Mouse (Mus musculus): ENCODE data around the gene Klhdc3. TPM values are rescaled to one million over a fixed set of nuclear protein-coding genes. Genes with fewer than 3 reads are reported as not detected.

Klhdc3 gene
- polyA plus RNA-seq, 1 experiment, result 169 TPM

DNA sequence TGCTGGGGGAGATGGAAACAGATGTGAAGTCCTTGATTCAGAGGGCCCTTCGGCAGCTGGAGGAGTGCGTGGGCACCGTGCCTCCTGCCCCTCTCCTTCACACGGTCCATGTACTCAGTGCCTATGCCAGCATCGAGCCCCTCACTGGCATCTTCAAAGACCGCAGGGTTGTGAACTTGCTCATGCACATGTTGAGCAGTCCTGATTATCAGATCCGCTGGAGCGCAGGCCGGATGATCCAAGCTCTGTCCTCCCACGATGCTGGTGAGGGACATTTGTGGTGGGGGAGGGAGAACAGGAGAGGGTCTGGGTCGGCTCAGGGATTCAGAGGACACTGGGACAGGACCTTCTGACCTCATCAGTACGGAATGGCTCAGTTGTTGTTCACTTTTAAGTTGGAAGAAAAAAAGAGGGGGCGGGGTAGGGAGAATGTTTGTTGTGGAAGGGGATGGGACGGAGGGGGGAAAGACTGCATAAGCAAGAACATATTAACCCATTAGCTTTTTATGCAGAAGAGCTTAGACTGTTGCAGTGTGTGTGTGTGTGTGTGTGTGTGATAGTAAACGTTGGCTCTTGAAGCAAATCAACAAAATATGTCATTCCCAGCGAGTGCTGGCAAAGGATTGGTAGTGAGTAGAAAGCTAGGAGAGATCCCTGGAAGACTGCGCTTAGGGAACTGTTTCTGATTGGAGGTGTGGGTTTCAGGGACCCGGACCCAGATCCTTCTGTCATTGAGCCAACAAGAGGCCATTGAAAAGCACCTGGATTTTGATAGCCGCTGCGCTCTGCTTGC lies 28.8 kb downstream of the Klhdc3 start:
- DNase-seq (ENCODE audit: low read depth), result peak; percentile 40
- TF ChIP-seq POLR2A (IDR thresholded peaks at IDR 0.05; ENCODE audit: borderline replicate concordance, extremely low read depth, insufficient read depth, insufficient read length, poor library complexity, severe bottlenecking), result no peak
- TF ChIP-seq CTCF (IDR thresholded peaks at IDR 0.05; ENCODE audit: borderline replicate concordance, extremely low read depth, insufficient read depth, insufficient read length), result no peak

DNA sequence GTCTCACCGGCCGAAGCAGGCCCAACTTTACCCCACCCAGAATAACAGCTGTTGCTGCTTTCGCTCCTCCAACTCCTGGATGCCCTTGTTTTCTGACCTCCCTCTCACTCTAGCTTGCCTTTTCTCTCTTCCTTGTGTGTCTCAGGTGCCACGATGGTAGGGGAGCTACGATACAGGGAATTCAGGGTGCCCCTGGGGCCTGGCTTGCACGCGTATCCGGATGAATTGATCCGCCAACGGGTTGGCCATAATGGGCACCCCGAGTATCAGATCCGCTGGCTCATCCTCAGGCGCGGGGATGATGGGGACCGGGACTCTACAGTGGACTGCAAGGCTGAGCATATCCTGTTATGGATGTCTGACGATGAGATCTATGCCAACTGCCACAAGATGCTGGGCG lies 29.4 kb downstream of the Klhdc3 start:
- TF ChIP-seq POLR2A (IDR thresholded peaks at IDR 0.05; ENCODE audit: borderline replicate concordance, extremely low read depth, insufficient read depth, insufficient read length, poor library complexity, severe bottlenecking) (no peak), CTCF (IDR thresholded peaks at IDR 0.05; ENCODE audit: borderline replicate concordance, extremely low read depth, insufficient read depth, insufficient read length) (no peak)
- peak; percentile 14 for DNase-seq (ENCODE audit: low read depth)

DNA sequence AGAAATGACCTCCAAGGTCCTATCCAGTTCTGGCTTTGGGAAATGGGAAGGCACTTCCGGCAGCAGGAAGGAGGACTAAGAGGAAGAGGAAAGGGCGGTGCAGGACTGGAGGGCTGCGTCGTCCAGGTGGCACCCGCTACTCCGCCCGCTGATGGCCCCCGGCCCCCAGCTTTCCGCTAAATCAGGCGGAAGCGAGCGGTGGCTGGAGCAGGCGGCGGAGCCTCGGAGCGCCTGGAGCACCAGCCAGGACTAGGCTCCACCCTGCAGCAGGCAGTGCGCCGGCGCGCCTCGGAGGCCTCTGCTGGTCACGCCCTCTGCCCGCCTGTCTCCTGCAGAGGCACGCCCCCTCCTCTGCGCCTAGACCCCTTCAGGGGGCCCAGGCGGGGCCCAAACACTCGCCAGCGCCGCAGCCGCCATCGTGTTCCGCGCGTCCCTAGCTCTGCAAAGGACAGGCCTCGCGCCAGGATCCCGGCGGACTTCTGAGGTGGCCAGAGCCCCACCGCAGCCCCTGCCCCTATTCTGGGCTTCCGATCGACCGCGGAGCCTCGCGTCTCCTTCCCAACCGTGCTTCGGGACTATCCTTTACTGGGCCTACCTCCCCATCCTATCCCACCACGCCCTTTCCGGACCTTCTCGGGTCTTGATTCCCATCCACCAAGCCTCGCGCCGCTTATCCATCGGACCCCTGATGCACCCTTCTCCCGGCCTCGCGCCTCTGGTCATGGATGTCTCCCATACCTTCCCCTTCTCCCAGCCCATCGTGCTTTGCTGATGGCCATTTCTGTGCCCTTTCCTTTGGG lies 30.3 kb downstream of the Klhdc3 start, which contains the start of gene Cul7:
Gene Cul7 (plus strand): TSS at position 106 of the 800 bp plus-strand sequence.
- peak; percentile 98 for DNase-seq (ENCODE audit: low read depth)
- no peak for TF ChIP-seq CTCF (IDR thresholded peaks at IDR 0.05; ENCODE audit: borderline replicate concordance, extremely low read depth, insufficient read depth, insufficient read length)
- peak; percentile 82 for TF ChIP-seq POLR2A (IDR thresholded peaks at IDR 0.05; ENCODE audit: borderline replicate concordance, extremely low read depth, insufficient read depth, insufficient read length, poor library complexity, severe bottlenecking)

DNA sequence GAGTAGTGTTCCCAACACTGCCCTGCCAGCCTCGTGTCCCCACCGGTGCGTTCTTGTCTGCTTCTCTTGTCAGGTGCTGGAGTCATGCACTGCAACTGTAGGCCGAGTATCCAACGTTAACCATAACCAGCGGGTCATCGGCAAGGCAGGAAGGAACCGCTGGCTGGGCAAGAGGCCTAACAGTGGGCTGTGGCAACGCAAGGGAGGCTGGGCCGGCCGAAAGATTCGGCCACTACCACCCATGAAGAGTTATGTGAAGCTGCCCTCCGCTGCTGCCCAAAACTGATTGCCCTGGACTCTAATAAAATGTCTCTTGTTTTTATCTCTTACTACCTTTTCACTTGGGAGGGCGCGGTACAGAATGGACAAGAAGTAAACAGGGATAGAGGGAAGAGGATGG lies 30.9 kb downstream of the Klhdc3 start:
- DNase-seq (ENCODE audit: low read depth), result peak; percentile 7
- no peak for TF ChIP-seq POLR2A (IDR thresholded peaks at IDR 0.05; ENCODE audit: borderline replicate concordance, extremely low read depth, insufficient read depth, insufficient read length, poor library complexity, severe bottlenecking)
- TF ChIP-seq CTCF (IDR thresholded peaks at IDR 0.05; ENCODE audit: borderline replicate concordance, extremely low read depth, insufficient read depth, insufficient read length), result no peak

DNA sequence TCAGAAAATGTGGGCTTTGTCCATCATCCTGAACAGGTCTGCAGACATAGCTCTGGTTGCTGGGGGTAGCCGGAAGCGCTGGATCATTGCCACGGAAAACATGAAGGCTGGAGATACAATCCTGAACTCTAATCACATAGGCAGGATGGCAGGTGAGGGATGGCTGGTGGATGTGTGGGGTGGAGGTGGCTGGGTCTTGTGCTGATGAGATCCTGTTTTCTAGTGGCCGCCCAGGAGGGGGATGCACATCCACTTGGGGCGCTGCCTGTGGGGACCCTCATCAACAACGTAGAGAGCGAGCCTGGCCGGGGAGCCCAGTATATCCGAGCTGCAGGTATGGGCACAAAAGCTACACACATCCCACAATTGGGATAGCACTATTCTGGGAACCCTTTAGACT lies 32.3 kb downstream of the Klhdc3 start:
- no peak for DNase-seq (ENCODE audit: low read depth)
- TF ChIP-seq CTCF (IDR thresholded peaks at IDR 0.05; ENCODE audit: borderline replicate concordance, extremely low read depth, insufficient read depth, insufficient read length) (no peak), POLR2A (IDR thresholded peaks at IDR 0.05; ENCODE audit: borderline replicate concordance, extremely low read depth, insufficient read depth, insufficient read length, poor library complexity, severe bottlenecking) (no peak)

DNA sequence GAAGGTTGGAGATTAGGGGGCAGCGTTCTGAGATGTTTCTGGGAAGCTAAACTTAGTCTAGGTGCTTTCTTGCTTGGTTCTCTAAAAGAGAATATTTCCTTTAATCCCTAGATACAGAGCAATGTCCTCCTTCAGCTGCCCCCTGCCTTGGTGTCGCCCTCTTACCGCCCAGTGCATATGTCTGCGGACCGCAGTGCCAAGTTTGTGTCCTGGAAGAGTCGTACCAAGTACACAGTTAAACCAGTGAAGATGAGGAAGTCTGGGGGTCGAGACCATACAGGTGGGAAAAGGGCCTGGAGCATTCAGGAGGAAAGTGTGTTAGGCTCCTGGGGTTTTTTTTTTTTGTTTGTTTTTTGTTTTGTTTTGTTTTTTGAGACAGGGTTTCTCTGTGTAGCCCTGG lies 33.4 kb downstream of the Klhdc3 start:
- TF ChIP-seq CTCF (IDR thresholded peaks at IDR 0.05; ENCODE audit: borderline replicate concordance, extremely low read depth, insufficient read depth, insufficient read length) (no peak), POLR2A (IDR thresholded peaks at IDR 0.05; ENCODE audit: borderline replicate concordance, extremely low read depth, insufficient read depth, insufficient read length, poor library complexity, severe bottlenecking) (no peak)
- DNase-seq (ENCODE audit: low read depth), result no peak

DNA sequence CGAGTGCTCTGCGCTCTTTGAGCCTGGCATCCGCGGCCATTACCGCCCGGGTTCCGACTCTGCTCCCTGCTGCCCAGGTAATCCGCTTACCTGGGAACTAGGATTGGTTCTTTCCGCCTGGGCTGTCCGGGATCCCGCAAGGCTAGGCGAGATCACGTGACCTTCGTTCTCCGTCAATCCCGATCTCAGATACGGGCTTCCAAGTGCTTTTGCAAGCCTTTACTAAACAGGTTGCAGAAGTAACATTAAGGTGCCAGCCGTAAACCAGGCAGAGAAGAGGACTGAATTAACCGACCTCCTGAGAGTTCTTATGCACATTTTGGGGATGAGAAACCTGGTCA lies 34.4 kb downstream of the Klhdc3 start:
- TF ChIP-seq CTCF (IDR thresholded peaks at IDR 0.05; ENCODE audit: borderline replicate concordance, extremely low read depth, insufficient read depth, insufficient read length), result no peak
- TF ChIP-seq POLR2A (IDR thresholded peaks at IDR 0.05; ENCODE audit: borderline replicate concordance, extremely low read depth, insufficient read depth, insufficient read length, poor library complexity, severe bottlenecking), result no peak
- no peak for DNase-seq (ENCODE audit: low read depth)

DNA sequence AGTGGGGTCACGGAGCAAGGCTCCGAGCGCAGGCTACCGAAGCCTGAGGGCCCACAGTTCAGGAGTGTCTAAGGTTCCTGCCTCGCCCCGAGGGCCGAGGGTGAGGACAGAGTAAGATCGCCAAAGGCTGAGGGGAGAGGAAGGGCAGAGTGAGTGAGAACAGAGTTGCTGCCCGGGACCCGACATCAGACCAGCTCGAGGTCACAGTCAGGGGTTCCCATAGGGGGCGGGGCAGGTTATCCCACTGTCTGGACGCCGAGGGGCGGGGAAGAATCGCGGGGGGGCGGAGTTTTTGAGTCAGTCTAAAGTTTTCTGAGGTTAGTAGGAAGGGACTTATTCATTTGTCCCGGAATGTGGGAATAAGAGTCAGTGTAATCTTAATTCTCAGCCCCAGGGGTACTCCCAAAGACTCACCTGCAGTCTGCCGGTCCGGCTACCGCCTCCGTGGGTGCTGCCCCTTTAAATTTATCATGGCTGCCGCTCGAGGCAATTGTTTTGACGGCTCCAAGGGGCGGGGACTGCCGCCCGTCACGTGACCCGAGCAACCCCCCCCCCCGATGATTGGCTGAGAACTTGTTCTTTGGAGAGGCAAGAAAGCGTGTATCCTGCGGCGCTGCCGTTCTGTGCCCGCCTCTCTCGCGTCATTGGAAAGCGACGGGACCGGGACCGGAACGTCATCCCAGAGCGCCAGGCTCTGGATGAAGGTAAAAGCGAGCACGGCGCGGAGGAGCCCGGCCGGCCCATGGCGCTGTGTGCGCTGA lies 35.0 kb downstream of the Klhdc3 start, which contains the start of the genes Klc4 and Mrpl2:
Gene Klc4 (minus strand): TSS at position 462 of the 761 bp plus-strand sequence.
Gene Mrpl2 (plus strand): TSS at position 669 of the 761 bp plus-strand sequence.
- TF ChIP-seq POLR2A (IDR thresholded peaks at IDR 0.05; ENCODE audit: borderline replicate concordance, extremely low read depth, insufficient read depth, insufficient read length, poor library complexity, severe bottlenecking) (peak; percentile 89), CTCF (IDR thresholded peaks at IDR 0.05; ENCODE audit: borderline replicate concordance, extremely low read depth, insufficient read depth, insufficient read length) (no peak)
- DNase-seq (ENCODE audit: low read depth), result peak; percentile 100

DNA sequence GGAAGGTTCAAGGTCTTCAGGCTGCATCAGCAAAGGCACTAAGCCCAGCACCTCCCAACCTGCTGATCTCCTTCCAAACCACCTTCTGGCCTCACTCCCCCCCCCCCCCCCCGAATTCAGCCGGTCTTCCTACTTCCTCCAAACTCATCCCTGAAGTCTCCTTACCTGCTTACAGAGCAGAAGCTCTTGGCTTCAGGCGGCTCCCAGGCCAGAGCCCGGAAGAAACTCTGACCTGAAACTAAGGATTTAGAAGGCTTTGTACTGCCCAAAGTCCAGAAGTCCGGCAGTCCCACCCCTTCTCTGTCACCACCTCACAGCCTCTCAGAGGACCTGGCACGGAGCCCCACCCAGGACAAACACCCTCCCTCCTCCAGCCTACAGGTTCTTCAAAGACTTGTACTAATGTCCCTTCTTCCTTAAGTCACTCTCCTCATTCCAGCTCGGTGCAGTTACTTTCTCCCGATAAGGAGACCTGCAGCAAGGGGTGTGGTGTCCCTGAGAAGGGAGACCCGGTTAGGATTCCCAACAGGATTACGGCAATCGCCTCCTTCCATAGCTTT lies 35.7 kb downstream of the Klhdc3 start:
- DNase-seq (ENCODE audit: low read depth), result no peak
- no peak for TF ChIP-seq POLR2A (IDR thresholded peaks at IDR 0.05; ENCODE audit: borderline replicate concordance, extremely low read depth, insufficient read depth, insufficient read length, poor library complexity, severe bottlenecking)
- no peak for TF ChIP-seq CTCF (IDR thresholded peaks at IDR 0.05; ENCODE audit: borderline replicate concordance, extremely low read depth, insufficient read depth, insufficient read length)

DNA sequence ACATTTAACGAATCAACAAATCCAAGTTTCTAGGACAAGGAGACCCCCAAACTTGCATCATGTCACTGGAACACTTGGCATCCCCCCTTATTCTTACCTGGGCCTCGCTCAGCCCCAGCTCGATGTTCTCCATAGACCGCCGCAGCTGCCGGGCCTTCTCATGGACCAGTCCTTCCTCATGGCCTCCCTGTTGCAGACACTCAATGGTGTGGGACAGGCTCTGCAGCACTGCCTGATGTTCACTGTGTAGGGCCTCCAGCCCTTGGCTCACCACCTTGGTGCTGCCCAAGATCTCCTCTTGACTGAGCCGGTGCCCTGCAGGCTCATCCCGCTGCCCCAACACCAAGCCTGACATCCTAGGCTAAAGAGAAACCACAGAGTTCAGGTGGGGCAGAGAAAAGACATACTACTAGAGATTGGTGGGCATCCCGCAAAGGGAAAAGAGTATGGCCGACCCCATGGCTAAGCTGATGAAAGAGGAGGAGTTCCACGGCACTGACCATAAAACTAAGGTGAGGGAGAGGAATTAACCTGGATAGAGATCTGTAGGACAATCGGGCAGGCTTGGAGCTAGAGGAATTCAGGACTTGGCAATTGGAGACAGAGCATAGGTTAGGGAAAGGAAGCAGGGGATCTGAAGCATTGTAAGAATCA lies 36.4 kb downstream of the Klhdc3 start:
- DNase-seq (ENCODE audit: low read depth), result no peak
- TF ChIP-seq CTCF (IDR thresholded peaks at IDR 0.05; ENCODE audit: borderline replicate concordance, extremely low read depth, insufficient read depth, insufficient read length), result no peak
- TF ChIP-seq POLR2A (IDR thresholded peaks at IDR 0.05; ENCODE audit: borderline replicate concordance, extremely low read depth, insufficient read depth, insufficient read length, poor library complexity, severe bottlenecking), result no peak
